Mouse (Mus musculus) liver, adult 2 months (tissue): Measurements from ENCODE around the gene Ptgdr2.

Experiments
- CTCF ChIP-seq: fragments of 200-500 bp; IDR thresholded peaks from 2 replicates; pipeline ENCODE4 v1.5.1; 2011; ENCODE audit warnings: low read depth, low read length, control low read depth
- POLR2A ChIP-seq: fragments of 200-500 bp; IDR thresholded peaks from 2 replicates; pipeline ENCODE4 v1.6.1; 2011; ENCODE audit warnings: low read length, control low read depth; ENCODE audit not compliant: insufficient read depth; ENCODE audit errors: extremely low read depth

DNA sequence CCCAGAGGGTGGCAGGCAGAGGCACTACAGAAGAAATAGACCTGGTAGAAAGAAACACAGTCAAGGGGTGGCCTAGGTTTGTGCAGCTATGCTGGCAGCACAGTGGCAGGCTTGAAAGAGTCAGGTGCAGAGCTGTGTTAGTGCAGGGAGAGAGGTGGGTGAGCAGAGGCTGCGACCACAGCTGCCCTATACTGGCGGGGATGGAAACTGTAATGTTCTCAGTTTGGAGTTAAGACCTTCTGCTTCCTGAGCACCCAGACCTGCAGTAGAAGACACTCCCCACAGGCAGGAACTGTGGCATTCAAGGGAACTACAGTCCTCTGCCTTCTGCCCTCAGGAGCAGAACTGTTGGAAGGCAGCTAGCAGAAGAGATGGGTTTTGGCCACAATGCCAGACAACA, 22.1 kb upstream of the Ptgdr2 start:
- no peak for TF ChIP-seq CTCF
- TF ChIP-seq POLR2A, result no peak
